Mouse (Mus musculus) neural tube, embryonic 13.5 days (tissue): Measurements from ENCODE around the gene Pcsk5. TPM values are rescaled to one million over a fixed set of nuclear protein-coding genes. Genes with fewer than 3 reads are reported as not detected.

Experiments
- ATAC-seq: fragments of 200-750 bp; cut with Nextera tagmentation; 2 replicates; pipeline ENCODE4 v1.8.0; 2017; ENCODE audit warnings: low read depth, mild to moderate bottlenecking, moderate TSS enrichment, moderate library complexity
- H3K27ac ChIP-seq: fragments of 300-500 bp; sonication (generic); replicated peaks from 2 replicates; pipeline ENCODE4 v1.5.1; 2015; ENCODE audit warnings: moderate library complexity, mild to moderate bottlenecking, inconsistent platforms
- H3K27me3 ChIP-seq: fragments of 300-500 bp; sonication (generic); 2 replicates; pipeline ENCODE4 v1.6.1; 2015; ENCODE audit warnings: mild to moderate bottlenecking, inconsistent platforms
- H3K36me3 ChIP-seq: fragments of 300-500 bp; sonication (generic); 2 replicates; pipeline ENCODE4 v1.6.1; 2015; ENCODE audit warnings: mild to moderate bottlenecking, inconsistent platforms
- H3K4me1 ChIP-seq: fragments of 300-500 bp; sonication (generic); replicated peaks from 2 replicates; pipeline ENCODE4 v1.6.1; 2015; ENCODE audit warnings: inconsistent platforms
- H3K4me2 ChIP-seq: fragments of 300-500 bp; sonication (generic); 2 replicates; pipeline ENCODE4 v1.6.1; 2015; ENCODE audit warnings: inconsistent platforms, mild to moderate bottlenecking, moderate library complexity
- H3K4me3 ChIP-seq: fragments of 300-500 bp; sonication (generic); 2 replicates; pipeline ENCODE4 v1.5.1; 2015; ENCODE audit warnings: mild to moderate bottlenecking, inconsistent platforms
- H3K9ac ChIP-seq: fragments of 300-500 bp; sonication (generic); 2 replicates; pipeline ENCODE4 v1.6.1; 2015; ENCODE audit warnings: moderate library complexity, mild to moderate bottlenecking, inconsistent platforms
- H3K9me3 ChIP-seq: fragments of 300-500 bp; sonication (generic); 2 replicates; pipeline ENCODE4 v1.6.1; 2016; ENCODE audit warnings: inconsistent platforms
- WGBS: fragments of 180-500 bp; shearing (Covaris S2); methylation state at CpG from one replicate; pipeline ENCODE4 v1.1.7; 2015; 5-methylcytosine and 5-hydroxymethylcytosine counted together
- polyA plus RNA-seq: library from polyadenylated mRNA; unstranded; fragments of >200 nt; fragmentation: Nextera tagmentation; extraction: Ambion mirVana; gene quantifications from 2 replicates; pipeline ENCODE4 v1.2.1, GENCODE M21; 2015

The Pcsk5 gene
- polyA plus RNA-seq, 1 experiment from 2014 or later = 8.6 TPM

DNA sequence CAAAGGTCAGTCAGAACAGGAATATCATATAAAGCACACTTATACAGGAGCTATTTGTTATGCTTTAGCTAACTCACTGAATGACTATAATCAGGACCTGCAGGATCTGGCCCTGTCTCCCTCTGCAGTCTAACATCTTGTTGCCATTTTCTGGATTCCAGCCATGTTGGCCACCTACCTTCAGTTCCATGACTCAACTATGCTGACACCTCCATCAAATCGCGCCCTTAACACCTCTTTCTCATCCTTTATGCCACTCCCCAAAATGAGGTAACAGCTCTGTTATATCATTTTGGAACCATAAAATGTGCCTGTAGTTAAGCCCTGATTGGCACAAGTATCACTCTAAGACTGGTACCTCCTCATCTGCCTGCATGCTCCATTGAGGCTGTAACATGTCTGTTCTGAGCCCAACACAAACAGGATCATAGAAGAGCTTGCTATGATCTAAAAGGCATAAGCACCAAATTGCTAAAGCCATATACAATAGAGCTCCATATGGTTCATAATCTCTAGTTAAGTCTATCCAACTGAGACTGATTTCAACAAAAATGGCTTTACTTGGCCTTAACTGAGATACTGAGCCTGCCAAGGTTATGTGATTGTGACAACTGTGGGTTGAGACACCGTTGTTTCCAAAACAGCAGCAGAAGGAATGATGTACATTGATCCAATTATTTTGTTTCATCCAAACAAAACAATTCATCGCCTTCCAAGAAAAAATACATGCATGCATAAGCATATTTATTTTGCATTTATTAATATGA lies 37.8 kb downstream of the Pcsk5 start:
- no peak overlapping the region for H3K4me3 ChIP-seq
- H3K27me3 ChIP-seq = no peaks in the 10 kb centered on the region
- H3K36me3 ChIP-seq = no peaks in the 10 kb centered on the region
- no peak for ATAC-seq
- no peaks in the 10 kb centered on the region for H3K9me3 ChIP-seq
- H3K4me2 ChIP-seq = no peak overlapping the region
- H3K4me1 ChIP-seq = no peaks in the 10 kb centered on the region
- 93% methylated on average over 4 of the region's 4 CpGs for WGBS
- H3K27ac ChIP-seq = no peak overlapping the region
- no peak overlapping the region for H3K9ac ChIP-seq

DNA sequence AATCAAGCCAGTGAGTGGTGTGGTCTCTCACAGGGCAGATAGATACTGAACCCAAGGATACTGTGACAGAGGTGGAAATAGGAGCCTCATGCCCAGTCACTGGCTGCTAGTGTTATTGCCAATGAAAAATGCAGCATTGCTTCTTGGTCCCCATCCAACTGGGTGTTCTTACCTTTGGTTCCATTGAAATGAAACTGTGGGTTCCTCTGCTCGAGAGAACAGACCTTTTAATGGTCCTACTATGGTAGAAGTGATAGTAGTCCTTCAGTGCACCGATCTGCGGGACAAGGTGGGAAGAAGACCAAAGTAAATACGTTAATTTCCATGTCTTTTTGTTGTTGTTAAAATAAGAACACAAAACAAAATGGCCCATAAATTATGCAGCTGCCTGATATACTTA lies 44.0 kb downstream of the Pcsk5 start:
- no peaks in the 10 kb centered on the region for H3K9me3 ChIP-seq
- no peak overlapping the region for H3K27ac ChIP-seq
- WGBS = 87% methylated on average over 4 of the region's 4 CpGs
- H3K36me3 ChIP-seq = no peaks in the 10 kb centered on the region
- no peaks in the 10 kb centered on the region for H3K4me1 ChIP-seq
- no peak for ATAC-seq
- H3K4me3 ChIP-seq = no peak overlapping the region
- no peaks in the 10 kb centered on the region for H3K27me3 ChIP-seq
- no peak overlapping the region for H3K9ac ChIP-seq
- no peak overlapping the region for H3K4me2 ChIP-seq

DNA sequence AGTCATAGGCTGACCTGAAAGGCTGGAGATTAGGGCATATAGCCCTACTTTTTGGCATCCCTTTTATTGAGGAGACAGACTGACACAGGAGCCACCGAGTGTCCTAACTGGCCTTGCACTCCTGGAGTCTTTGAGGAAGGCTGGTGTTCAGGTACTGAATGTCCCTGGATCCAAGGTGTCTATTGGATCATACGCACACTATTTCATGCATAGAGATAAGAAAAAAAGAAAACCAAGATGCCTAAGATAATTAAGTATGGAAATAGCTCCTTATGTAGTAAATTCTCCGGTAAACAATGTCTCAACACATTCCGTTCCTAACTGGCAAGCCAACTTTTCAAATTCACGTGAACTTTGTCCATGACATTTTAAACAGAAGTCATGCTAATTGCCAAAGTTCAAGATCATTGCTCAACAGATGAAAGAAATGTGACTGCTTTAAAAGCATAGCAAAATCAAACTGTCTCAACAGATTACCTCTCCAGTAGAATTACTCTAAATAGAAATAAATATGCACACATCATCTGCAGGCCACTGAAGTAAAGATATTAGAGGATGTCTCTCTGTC lies 45.9 kb downstream of the Pcsk5 start:
- Histone ChIP-seq H3K36me3 (no peaks in the 10 kb centered on the region), H3K27me3 (no peaks in the 10 kb centered on the region), H3K4me1 (no peaks in the 10 kb centered on the region), H3K4me3 (no peak overlapping the region), H3K27ac (no peak overlapping the region), H3K9me3 (no peaks in the 10 kb centered on the region), H3K4me2 (no peak overlapping the region), H3K9ac (no peak overlapping the region)
- no peak for ATAC-seq
- 91% methylated on average over 5 of the region's 5 CpGs for WGBS

DNA sequence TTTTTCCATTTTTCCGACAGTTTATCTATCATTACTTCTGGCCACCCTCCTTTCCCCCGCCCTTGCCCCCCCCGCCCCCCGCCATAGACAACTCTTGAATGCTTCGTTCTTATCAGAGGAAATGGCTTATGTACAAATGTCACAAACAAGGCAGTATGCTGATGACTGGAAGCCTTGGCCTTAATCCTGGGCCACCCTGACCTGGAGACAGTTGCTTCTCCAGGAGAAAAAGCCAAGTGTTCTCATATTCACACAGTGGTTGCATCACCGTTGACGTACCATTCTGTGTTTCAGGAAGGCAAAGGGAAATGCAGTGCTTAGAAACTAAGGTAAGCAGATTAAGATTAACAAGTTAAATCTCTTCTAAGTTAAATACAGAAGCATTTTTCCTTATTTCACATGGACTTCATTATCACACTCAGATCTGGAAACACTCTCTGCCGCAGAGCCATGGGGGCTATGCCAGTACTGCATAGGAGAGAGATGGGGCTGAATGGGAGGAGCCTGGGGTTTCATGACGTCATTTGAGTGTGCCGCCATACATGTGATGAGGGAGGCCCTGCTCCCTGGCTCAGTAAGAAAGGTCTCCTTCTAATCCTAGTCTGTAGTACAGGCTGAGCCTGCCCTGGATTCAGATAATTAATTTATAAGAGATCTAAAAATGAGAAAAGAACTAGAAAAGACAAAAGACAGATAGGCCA lies 48.7 kb downstream of the Pcsk5 start:
- ATAC-seq = no peak
- Histone ChIP-seq H3K9me3 (no peaks in the 10 kb centered on the region), H3K4me3 (no peak overlapping the region), H3K36me3 (no peaks in the 10 kb centered on the region), H3K9ac (no peak overlapping the region), H3K27me3 (no peaks in the 10 kb centered on the region), H3K4me2 (no peak overlapping the region), H3K4me1 (no peaks in the 10 kb centered on the region), H3K27ac (no peak overlapping the region)
- WGBS = 90% methylated on average over 10 of the region's 10 CpGs

DNA sequence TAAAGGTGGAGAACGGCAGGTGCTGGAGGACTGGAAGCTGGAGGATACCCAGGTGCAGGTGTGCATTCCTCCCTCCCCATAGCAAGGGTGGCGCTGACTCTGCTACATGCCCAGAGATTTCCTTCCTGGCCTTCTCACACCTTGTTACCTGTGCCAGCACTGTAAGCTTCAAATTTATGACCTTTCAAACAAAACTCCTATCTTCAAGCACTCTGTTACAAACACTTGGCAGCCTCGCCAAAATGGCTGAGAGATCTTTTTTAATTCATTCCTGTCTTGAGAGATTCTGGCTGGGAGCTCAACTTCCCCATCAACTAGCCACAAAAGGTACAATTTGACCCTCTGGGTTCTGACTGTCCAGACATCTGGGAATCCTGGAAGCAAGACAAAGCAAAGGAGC lies 50.7 kb downstream of the Pcsk5 start:
- H3K27me3 ChIP-seq = no peaks in the 10 kb centered on the region
- H3K4me2 ChIP-seq = no peak overlapping the region
- H3K27ac ChIP-seq = no peak overlapping the region
- no peaks in the 10 kb centered on the region for H3K36me3 ChIP-seq
- H3K9ac ChIP-seq = no peak overlapping the region
- H3K4me3 ChIP-seq = no peak overlapping the region
- H3K9me3 ChIP-seq = no peaks in the 10 kb centered on the region
- H3K4me1 ChIP-seq = no peaks in the 10 kb centered on the region
- WGBS = 91% methylated on average over 3 of the region's 3 CpGs
- ATAC-seq = no peak

DNA sequence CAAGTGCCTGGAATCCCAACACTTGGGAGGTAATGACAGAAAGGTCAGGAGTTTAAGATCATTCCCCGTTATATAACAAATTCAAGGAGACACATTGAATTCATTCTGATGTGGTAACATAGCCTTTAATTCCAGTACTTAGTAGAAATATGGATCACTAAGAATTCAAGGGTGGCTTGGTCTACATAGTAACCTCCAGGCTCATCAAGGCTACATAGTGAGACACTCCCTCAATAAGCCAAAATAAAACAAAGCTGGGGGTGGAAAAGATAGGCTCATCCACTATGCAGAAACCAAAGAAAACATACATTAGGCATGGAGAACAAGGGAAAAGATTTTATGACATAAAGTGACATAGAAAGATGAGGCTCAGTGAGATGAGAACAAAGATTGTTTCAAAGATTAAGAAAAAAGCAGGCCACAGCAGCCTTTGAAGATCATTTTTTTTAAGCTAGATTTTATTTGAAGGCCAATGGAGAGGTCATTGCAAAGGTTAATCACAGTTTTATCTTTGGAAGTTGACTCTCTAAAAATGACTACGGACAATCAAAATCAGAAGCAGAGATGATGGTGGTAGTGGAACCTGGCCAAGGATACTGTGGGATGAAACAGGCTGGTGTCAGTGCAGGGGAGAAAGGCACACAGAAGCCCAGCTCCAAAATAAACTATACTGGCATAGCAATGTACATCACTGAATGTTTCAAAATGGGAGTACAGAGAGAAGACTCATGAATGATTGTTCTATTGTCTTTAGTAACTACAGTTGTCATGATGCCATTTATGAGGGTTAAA lies 52.8 kb downstream of the Pcsk5 start:
- H3K4me3 ChIP-seq = no peak overlapping the region
- H3K4me1 ChIP-seq = no peaks in the 10 kb centered on the region
- H3K9ac ChIP-seq = no peak overlapping the region
- WGBS = 92% methylated on average over 2 of the region's 2 CpGs
- no peak for ATAC-seq
- no peak overlapping the region for H3K4me2 ChIP-seq
- H3K27me3 ChIP-seq = no peaks in the 10 kb centered on the region
- H3K27ac ChIP-seq = no peak overlapping the region
- no peaks in the 10 kb centered on the region for H3K9me3 ChIP-seq
- no peaks in the 10 kb centered on the region for H3K36me3 ChIP-seq

DNA sequence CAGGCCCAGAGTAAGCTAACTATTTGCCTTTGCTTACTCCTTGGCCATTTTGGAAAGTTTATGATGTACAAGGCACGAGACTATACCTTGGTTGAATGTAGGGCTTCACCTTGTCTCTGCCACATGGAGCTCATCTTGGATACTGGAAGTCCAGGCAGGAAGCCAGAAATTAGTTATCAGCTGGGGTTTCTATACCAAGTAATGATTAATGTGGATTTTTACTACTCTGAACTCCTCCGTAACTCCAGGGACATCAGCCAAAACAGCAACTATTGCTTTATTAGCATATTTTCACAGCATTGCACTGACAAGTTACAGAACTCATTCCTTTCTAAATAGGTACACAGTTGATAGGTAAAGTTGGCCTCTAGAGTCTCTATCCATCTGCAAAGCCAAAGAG lies 54.2 kb downstream of the Pcsk5 start:
- Histone ChIP-seq H3K27ac (no peak overlapping the region), H3K4me2 (no peak overlapping the region), H3K4me1 (no peaks in the 10 kb centered on the region), H3K9me3 (no peaks in the 10 kb centered on the region), H3K36me3 (no peaks in the 10 kb centered on the region), H3K27me3 (no peaks in the 10 kb centered on the region), H3K4me3 (no peak overlapping the region), H3K9ac (no peak overlapping the region)
- 91% methylated on average over 2 of the region's 2 CpGs for WGBS
- no peak for ATAC-seq

DNA sequence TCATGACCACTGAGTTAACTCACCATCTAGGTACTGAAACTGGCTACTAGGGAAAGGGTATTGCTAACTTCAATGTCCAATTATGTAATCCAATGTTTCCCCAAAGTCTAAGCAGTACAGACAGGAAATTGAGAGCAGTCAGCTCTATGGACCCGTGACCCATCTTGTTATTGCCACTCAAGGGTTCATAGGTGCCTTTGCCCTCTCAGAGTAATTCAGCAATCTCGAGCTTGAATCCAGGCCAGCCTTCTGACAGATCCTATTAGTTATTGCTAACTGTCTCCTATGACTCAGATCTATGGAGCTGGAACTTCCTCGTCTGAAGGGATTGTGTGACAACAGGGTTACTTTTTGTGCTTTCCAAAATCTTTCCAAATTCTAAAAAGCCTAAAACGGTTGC lies 56.1 kb downstream of the Pcsk5 start:
- ATAC-seq = no peak
- Histone ChIP-seq H3K4me1 (no peaks in the 10 kb centered on the region), H3K4me3 (no peak overlapping the region), H3K36me3 (no peaks in the 10 kb centered on the region), H3K27ac (no peak overlapping the region), H3K27me3 (no peaks in the 10 kb centered on the region), H3K9ac (no peak overlapping the region), H3K9me3 (no peaks in the 10 kb centered on the region), H3K4me2 (no peak overlapping the region)
- 87% methylated on average over 4 of the region's 4 CpGs for WGBS

DNA sequence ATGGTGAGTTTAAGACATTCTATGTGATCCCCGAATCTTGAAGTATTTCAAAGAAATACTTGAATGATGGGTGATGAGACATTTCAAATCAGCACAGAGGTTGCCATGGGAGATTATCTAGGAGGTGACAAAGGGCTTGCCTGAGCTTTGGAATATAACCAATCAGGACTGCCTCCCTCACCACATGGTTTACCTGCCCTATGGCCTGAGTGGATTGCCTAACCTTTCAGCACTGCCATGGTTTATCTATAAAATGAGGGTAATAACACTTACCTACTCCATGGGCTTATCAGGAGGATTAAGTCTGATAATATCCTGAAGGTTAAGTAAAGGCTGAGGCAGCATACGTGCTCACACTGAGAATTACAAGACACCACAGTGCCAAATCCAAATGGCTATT lies 61.5 kb downstream of the Pcsk5 start:
- no peaks in the 10 kb centered on the region for H3K9me3 ChIP-seq
- ATAC-seq = no peak
- whole genome bisulfite sequencing = 85% methylated on average over 2 of the region's 2 CpGs
- H3K9ac ChIP-seq = no peak overlapping the region
- H3K4me2 ChIP-seq = no peak overlapping the region
- H3K4me1 ChIP-seq = no peaks in the 10 kb centered on the region
- no peaks in the 10 kb centered on the region for H3K36me3 ChIP-seq
- H3K27me3 ChIP-seq = no peaks in the 10 kb centered on the region
- no peak overlapping the region for H3K4me3 ChIP-seq
- H3K27ac ChIP-seq = no peak overlapping the region

DNA sequence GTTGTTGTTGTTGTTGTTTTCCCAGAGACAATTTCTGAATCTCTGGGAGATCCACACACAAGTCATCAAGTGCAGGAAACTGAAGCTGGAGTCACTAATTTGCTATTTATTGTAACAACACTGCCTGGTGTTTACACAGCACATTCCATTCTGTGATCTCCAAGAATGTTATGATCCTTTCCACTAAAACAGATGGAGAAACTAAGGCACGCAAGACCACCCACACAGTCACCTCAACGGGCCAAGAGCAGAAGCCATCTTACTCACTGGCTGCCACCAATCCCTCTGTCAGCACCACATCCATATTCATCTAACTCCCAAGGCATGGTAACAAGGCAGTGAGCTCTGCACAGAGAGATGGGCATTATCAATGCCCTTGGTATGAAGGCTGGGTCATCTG lies 62.3 kb downstream of the Pcsk5 start:
- Histone ChIP-seq H3K27me3 (no peaks in the 10 kb centered on the region), H3K9me3 (no peaks in the 10 kb centered on the region), H3K9ac (no peak overlapping the region), H3K4me1 (no peaks in the 10 kb centered on the region), H3K36me3 (no peaks in the 10 kb centered on the region), H3K27ac (no peak overlapping the region), H3K4me2 (no peak overlapping the region), H3K4me3 (no peak overlapping the region)
- ATAC-seq = no peak
- WGBS = 81% methylated on average over 2 of the region's 2 CpGs

DNA sequence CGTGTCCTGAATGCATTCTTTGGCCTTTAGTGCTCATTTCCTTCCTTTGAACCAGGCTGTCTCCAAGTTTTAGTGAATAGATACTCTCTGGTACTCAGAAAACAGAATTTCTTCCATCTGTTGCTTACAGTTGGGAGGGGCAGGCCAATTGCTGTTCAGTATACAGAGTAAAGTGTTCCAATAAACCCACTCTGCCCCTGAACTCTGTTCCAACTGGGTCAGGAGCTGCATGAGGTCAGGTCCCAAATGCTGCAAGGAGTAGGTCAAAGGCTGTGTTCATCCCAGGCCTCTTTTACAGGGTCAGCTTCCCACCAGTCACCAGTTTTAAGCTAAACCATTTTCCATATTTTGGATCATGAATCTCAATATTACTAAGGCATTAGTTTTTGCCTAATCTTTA lies 63.4 kb downstream of the Pcsk5 start:
- H3K9me3 ChIP-seq = no peaks in the 10 kb centered on the region
- no peak for ATAC-seq
- H3K36me3 ChIP-seq = no peaks in the 10 kb centered on the region
- H3K4me1 ChIP-seq = no peaks in the 10 kb centered on the region
- no peak overlapping the region for H3K4me2 ChIP-seq
- no peak overlapping the region for H3K9ac ChIP-seq
- H3K27ac ChIP-seq = no peak overlapping the region
- WGBS = 59% methylated on average over 1 of the region's 1 CpGs
- no peak overlapping the region for H3K4me3 ChIP-seq
- H3K27me3 ChIP-seq = no peaks in the 10 kb centered on the region
